Mouse (Mus musculus): ENCODE data around the gene Nbea.

The Nbea gene

DNA sequence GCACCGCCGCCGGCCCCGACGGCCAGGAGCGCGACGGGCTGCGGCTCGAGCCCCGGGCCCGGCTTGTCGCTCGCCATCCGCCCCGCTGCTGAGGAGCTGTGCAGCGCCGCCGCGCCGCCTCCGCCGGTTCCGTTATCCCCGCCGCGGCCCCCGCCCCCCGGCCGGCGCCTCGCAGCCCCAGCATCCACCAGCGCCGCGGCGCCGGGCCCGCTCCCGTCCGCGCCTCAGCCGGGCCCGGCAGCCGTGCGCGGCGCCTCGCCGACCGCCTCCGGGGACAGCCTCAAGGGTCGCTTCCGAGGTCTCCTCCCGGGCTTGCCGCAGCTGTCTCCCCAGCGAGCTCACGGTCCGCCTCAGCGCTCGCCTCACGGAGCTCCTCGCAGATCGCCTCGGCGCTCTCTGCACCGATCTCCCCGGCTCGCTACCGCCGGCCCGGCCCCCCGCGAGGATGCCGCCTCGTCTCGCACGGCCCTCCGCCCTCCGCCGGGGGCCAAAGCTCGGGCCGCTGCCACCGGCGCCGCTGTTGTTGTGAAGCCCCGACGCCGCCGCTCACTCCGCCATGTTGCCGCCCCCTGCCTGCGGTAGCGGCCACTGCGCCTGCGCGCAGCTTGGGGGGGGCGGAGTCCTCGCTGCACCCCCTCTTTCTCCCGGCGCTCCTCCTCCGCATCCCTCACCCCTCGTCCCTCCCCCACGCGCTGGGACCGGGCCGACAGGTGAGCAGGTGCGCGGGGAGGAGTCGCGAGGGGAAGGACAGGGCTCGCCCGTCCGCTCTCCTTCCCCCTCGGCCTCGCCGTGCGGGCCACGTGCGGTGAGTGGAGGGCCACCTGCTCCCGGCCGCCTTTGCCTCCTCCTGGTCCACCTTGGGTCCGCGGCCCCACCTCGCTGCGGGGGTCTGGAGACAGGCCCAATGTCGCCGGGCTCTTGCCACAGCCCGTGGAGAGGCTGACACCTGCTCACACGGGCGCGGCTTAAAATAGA is at the start of gene Nbea:
Gene Nbea, minus strand, starts transcription at position 543 of the 975 bp plus-strand sequence.
- peak; percentile 88 for DNase-seq (ENCODE audit: low spot score)

GRCm38 (mm10) chr3:56229283-56229682 is 45.8 kb upstream of the Nbea start:
- DNase-seq (ENCODE audit: low spot score): no peak

GRCm38 (mm10) chr3:56215989-56216388 is 32.5 kb upstream of the Nbea start:
- DNase-seq (ENCODE audit: low spot score): no peak

DNA sequence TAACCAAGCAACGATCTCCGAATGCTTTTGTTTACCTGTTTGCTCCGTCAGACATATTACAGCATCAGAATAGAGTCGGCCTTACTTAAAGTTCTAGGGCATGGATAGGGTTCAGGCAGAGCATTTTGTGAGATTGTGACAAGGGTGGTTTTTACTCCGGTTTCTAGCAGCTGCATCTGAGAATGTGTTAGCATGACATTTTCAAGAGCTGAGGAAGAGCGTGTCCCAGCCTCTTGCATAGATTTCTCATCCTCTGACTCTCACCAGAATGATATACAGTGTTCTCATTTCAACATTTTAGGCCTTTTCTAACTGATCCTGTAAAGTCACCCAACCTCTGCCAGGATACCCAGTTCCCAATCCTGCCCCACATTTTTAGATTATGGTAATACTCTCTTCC is 20.5 kb upstream of the Nbea start:
- DNase-seq (ENCODE audit: low spot score): no peak

- no peak for DNase-seq (ENCODE audit: low spot score)
These were observed 4.7 kb upstream of the Nbea start for GRCm38 (mm10) chr3:56188238-56188637.

DNA sequence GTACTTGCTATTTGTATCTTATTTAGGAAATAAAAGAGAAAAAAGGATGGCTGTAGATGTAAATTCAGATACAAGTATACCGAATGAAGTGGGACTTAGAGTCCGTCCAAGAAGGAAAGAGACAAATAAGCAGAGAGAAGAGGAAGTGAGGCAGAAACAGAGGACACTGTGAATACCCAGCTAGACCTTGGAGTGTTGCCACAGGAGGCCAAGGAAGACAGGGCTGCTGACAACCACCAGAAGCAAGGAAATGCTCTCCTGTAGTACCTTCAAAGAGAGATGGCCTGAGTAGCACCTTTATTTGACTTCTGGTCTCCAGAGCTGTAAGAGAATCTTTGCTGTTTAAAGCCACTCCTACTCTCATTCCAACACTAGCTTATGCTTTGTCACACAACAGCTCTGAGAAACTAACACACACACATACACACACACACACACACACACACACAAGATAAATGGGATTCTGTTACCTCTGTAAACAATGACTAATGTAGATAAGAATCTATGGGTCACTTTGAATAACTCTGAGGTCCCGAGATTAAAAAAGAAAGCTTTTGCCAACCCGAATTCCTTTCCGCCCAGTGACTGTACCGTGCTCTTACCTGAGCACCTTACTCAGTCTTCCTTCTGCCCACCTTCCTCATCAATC is 3.8 kb upstream of the Nbea start:
- DNase-seq (ENCODE audit: low spot score): no peak

DNA sequence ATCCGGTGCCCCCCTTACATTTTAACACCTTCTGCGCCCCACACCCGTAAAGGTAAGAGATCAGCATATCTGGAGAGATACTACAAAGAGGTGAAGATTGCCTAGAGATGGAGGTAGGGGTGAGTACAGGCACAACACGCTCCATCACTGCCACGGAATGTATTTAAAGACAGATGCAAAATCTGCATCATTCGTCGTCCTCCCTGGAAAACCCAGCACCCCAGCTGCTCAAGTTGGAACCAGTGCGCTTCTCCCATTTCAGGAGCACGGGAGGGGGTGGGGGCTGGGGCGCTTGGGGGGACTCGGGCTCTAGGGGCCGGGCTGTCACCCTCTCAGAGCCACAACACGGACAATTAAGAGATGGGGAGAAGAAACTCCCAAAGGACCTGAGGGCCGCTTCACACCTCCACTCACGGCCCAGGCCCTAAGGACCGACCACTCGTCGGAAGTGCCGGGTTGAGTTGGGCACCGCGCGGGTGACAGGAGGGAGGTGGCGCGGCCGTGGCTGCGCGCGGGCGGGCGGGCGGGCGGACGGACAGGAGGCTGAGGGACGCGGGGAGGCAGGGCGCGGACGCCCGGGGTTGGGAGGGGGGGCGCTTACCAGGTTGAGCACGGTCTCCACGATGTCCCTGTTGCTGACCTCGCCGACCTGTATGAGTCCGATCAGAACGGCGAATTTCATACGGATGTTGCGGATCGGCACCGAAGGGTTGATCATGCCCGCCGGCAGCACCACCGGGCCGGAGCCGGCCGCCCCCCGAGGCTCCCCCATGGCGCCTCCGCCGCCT is 936 bp downstream of the Nbea start:
- DNase-seq (ENCODE audit: low spot score): peak; percentile 47

DNA sequence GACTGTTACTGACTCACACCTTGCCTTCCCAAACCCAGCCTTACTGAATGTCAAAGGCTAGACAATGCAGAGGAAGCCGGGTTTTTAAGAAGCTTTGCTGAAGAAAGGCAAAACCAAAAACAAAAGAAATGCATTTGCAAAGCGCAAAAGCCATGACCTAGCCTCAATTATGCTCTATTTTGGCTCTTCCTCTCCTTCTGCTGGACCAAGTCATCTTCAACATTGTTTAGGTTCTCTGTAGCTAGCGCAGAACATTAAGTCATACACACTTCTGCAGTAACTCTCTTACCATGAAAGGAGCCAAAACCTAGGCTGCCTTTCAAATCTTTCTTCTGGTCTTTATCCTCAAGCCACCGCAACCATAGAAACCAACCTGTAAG is 1.5 kb downstream of the Nbea start:
- DNase-seq (ENCODE audit: low spot score): peak; percentile 13

DNA sequence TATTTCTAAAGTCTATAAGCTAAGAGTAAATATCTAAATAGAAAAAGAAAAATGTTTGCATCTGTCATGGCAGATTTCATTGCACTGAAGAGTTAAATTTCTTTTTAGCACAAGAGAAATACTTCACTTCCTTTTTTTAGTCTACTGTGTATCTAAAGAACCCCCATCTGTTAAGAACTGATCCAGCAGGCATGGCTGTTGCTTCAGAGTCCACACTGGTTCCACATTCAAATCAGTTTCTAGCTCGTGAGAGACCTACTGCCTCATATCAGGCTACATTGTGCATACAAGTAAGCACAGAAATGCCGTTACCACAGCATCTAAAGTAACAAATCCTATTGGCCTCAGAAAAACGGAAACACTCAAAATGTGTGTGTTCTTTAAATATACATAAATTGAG is 2.5 kb downstream of the Nbea start:
- peak; percentile 9 for DNase-seq (ENCODE audit: low spot score)

DNA sequence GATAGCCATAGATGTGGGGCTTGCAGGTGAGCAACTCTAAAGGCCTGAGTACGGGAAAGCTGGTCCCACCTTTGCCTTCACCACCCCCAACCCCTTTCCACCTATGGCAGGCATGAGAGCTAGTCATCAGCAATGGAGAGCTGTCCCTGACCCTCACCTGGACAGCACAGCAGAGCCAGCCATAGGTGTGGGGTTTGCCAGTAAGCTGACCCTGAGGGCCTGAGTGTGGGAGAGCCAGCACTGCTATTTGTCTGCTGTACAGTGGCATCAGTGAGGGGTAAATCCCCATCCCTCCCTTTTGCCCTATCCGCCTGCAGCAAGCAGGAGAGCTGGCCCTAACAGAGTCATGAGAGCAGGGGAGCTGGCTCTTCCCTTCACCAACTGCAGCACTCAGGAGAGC is 25.6 kb downstream of the Nbea start:
- DNase-seq (ENCODE audit: low spot score): no peak

DNA sequence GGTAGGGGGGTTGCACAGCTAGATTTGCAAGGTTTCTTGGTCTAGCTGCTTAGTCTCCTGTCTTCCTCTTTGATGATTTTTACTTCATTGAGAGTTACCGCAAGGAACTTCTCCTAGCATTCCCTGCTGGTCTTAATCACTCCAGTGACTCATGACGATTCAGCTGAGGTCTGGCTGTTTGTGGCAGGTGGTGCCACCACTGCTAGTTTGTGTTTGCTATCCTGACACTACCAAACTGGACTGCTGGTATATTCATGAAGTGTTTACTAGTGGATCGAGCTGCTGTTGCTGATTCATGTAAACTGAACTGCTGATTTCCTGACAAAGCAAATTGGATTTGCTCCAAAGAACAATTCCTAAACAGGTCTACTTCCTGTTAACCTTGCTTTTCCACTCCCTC is 56.8 kb downstream of the Nbea start:
- DNase-seq (ENCODE audit: low spot score): no peak

DNA sequence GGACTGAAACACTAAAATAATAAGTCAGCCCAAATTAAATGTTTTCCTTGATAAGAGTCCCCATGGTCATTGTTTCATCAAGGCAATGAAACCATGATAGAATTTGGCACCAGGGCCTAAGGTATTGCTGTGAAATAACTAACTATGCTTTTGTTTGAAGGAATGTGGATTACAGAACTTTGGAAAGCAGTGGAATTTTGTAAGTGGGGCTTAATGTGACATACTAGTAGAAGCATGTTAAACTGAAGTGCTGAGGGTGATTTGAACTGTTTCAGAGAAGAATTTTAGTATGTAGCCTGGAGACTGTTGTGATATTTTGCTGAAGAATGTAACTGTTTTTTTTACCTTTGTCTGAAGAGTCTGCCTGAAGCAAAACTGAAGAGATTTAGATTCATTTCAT is 66.9 kb downstream of the Nbea start:
- no peak for DNase-seq (ENCODE audit: low spot score)

DNA sequence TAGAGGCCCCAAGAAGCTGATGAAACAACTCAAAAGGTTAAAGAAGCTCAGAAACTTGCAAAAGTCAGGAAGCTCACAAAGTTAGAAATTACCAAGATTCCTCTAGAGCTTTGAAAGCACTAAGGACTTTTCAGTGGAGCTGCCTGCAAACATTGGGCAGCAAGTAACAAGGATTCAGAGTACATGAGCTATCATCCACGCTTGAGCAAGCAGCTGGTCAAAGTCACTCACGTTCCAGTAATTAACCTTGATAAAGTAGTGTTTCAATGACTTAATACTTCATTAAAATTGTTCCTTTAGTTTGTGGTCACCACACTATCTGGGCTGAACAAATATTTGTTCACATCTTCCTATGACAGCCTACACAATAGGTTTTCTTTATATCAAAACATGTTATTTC is 75.4 kb downstream of the Nbea start:
- no peak for DNase-seq (ENCODE audit: low spot score)

GRCm38 (mm10) chr3:56097105-56097504 is 86.4 kb downstream of the Nbea start:
- DNase-seq (ENCODE audit: low spot score): no peak

DNA sequence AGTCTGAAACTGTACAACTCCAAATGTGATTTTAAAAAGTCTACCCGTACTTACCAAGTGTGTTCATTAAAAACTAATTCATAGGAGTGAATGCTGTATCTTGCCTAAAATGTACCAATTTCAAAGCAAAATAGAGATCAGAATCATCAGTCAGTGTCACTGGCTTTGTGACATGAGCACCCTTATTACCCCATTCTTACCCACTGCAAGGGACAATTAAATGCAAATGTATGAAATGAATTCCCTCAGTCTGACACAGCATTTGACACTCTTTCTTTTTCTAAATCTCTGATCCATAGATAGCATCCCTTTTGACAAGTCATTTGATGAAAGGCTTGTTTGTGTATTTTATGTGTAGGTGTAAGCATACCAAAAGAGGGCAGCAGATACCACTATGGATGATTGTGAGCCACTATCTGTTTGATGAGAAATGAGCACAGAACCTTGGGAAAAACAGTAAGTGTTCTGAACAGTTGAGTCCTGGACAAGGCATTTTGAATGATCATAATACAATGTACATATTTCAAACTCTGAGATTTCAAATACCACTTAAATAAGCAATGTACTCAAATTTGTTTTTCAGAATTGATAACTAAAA is 104.4 kb downstream of the Nbea start:
- peak; percentile 34 for DNase-seq (ENCODE audit: low spot score)

DNA sequence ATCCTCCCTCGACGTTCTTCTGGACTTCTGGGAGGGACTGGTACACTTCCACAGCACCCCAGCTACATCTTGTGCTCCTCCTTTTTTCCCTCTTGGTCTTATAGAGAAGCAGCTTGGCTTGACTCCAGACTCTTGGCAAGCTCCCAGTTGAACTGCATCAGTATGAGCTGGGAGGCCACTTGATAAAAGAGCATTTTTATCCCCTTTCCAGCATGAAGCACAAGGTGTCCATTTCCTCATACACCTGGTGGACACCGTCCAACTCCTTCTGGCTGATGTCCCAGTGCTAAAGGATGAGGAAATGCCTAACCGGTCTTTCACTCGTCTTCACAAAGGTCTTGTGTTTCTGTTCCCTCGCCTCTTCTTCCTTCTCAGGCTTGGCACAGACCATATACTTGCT is 115.7 kb downstream of the Nbea start:
- no peak for DNase-seq (ENCODE audit: low spot score)

DNA sequence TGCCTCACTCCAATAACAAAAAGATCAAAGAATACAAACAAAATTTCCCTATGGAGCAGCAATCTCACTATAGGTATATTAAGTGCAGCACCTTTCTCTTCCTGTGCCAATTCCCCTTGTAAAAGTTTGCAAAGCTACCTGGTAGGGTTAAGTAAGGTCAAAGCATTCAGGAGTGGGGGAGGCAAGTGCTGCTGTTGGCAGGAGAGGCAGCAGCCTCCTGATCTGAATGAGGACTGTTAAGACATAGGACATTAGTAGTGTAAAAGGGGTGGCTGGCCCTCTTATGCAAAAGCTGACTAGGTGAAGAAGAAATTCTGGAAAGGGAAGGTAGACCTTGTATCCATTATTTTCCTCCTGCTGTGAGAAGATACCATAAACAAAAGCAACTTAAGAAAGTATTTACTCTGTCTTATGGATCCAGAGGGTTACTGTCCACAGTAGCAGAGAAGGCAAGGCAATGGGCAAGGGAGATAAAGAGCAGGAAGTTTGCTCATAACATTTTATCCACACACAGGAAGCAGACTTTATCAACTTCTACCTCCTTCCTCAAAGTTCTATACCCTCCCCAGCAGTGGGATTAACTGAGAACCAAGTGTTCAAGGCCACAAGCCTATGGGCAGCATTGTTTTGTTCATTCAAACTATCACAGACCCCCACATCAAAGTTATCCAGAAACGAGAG is 117.0 kb downstream of the Nbea start:
- no peak for DNase-seq (ENCODE audit: low spot score)

GRCm38 (mm10) chr3:56065234-56065633 is 118.3 kb downstream of the Nbea start:
- DNase-seq (ENCODE audit: low spot score): no peak

DNA sequence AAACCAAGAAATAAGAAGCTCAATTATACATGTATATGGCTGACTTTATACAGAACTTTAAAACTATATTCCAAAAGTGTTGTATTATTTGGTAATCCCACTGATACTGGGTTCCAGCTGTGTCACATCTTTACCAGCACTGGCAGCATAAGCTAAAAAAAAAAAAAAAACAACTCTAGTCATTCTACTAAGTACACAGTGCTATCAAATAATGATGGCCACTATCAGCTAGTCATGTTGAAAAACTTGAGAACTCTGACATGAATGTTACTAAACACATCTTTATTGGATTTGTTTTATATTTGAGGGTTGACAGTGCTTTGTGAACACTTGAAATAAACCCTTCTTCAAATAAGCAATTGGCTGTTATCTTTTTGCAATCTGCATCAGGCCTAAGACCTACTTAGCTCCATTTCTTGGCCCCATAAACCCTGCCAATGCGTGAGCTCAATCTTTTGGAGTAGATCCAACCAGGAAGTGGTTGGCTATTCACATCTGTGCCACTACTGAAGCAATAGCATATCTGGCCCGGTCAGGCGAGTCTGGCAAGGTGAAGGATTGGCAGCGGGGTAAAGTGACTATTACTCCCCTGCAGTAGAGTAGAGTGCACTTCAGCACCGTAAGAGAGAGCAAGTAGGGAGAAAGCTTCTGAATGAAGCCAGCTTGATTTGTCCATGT is 137.7 kb downstream of the Nbea start:
- no peak for DNase-seq (ENCODE audit: low spot score)

DNA sequence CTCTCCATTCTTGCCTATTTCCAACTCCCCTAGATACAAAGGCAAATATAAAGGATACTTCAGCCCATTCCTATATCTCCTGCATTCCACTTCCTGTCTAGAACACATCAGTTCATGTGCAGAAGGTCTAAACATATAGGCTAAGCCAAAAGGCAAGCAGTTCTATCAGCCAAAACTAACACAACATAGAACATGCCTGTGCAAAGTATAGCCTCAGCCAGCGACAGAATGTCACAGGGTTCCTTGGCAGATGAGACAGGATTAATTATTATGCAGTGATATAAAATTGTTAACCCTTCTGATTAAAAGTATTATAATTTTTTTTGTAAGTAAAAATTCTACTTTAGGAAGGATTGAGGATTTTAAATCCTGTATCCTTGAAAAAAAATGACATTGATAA is 140.4 kb downstream of the Nbea start:
- no peak for DNase-seq (ENCODE audit: low spot score)

- DNase-seq (ENCODE audit: low spot score): no peak
These were observed 144.0 kb downstream of the Nbea start for GRCm38 (mm10) chr3:56039494-56039893.

Measured in MN1 (cell line).